Mouse (Mus musculus) cerebellum, adult 11-12 months (tissue): ENCODE data around the gene Tmem131l.

Experiments used
- DNase-seq: peaks from one replicate; pipeline ENCODE4 v3.0.0; 2022

The Tmem131l gene

DNA sequence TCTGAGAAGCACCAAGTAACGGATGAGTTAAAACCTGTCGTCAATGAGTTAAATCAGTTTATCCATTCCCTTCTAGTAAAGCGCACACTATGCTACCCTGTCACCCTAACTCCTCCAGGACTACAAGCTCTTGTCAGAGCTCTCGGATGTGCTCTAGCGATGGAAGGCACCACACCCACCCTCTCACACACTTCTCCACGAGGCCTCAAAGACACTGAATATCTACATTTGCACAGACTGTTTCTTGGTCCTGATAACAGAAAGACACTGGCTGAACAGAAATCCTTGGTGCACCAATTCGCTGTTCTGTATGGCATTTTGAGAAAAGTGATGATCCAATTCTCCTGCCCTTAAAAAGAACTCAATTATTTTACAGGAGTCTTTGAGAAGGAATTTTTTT is 34.0 kb downstream of the Tmem131l start:
- DNase-seq: no peak

- no peak for DNase-seq
Measured at GRCm38 (mm10) chr3:84004330-84005090, 35.5 kb downstream of the Tmem131l start.

- DNase-seq: no peak
Measured at GRCm38 (mm10) chr3:84002433-84003090, 37.4 kb downstream of the Tmem131l start.

DNA sequence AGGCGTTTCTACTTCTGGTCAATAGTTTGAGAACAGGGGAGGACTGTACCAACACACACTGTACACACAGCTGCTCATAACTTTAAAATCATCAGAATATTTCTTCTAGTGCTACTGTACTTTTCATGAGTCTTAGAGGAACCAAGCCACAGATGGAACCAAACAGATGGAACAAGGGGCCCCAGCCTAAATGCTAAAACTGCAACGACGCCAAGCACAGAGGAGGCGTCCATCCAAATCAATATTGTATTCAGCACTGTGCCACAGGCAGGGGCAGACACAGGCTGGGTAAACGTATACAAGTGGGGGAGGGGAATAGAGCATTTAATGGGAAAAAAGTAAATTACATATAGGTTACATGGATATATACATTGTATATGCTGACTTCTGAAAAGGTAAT is 42.4 kb downstream of the Tmem131l start:
- DNase-seq: no peak

- no peak for DNase-seq
Measured at GRCm38 (mm10) chr3:83997036-83997435, 42.9 kb downstream of the Tmem131l start.

DNA sequence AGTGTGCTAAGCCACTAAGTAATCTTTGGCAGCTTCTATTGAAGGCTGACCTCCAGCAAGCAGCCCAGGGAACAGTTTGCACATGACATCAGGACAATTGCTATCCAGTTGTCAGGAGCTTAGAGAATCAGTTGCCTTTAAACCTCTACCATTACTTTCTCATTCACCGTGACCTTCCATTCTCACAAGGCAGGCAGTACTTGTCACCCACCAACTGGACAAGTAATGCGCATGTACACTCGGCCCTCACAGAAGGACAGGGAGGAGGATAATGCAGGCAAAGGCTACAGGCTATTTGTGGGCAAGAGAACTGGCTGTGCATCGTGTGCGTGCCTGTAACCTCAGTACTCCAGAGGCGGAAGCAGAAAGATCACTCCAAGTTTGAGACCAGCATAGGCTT is 43.9 kb downstream of the Tmem131l start:
- no peak for DNase-seq

GRCm38 (mm10) chr3:83995254-83995830 is 44.6 kb downstream of the Tmem131l start:
- peak; percentile 25 for DNase-seq

- DNase-seq: no peak
Measured at GRCm38 (mm10) chr3:83994217-83994839, 45.6 kb downstream of the Tmem131l start.

DNA sequence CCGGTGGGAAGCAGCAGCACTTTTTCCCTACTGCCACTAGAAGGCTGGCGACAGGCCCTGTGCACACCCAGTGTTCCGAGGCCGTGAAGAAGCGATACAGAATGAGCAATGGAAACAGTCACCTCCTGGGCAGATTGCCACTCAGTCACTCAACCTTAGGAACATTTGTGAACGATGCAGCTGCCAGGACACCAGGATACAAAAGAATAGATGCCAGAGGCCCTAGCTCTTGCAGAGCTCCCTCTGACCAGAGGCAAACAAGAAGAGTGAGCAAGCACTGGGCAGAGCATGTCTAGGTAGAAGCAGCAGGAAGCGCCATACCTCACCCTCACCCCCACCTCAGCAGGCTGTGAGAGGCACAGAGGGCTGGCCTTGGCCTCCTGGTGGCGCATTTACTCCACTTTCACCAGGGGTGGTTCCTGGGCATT is 46.9 kb downstream of the Tmem131l start:
- peak; percentile 55 for DNase-seq

GRCm38 (mm10) chr3:83991691-83992524 is 48.1 kb downstream of the Tmem131l start:
- no peak for DNase-seq

DNA sequence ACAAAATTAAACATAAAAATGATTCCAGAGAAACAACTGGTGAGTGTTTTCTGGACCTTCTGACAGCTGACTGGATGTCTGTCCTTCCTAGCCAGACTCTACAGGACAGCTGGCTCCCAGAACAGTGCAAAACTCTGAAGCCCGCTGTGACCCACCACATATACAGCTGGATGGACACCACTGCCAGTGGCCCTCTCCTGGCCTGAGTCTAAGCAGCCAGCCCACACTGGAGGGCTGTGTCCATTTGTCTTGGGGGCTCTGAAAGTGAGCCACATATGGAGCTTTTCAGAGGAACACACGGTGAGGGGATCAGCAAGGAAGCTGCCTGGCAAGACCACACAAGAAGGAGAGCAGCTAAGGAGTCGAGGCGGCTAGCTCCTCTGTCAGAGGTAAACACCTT is 51.8 kb downstream of the Tmem131l start:
- no peak for DNase-seq

DNA sequence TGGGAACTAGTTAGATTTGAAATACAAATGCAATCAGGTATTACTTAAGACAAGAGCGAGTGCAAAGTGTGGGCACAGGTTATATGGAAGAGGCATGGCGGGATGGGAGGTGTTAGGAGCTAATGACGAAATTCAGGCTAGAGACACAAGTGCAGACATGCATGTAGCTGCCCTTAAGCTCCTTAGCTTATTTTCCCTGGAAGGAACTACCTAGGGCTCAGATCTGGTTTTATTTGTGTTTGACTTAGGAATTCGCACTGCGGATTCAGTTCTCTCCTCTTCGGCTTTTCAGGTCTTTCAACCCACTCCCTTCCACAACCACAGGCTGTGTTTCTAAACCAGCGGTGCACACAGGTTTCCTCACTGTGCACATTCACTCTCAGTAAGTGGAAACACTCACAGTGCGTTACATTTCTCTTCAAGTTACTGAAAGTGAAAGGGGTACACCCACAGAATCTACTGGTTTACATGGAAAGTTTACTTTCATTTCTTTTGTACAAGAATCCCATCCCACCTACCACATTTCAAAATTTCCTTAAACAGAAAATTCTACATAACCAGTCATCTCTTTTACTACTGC is 52.4 kb downstream of the Tmem131l start:
- DNase-seq: no peak

DNA sequence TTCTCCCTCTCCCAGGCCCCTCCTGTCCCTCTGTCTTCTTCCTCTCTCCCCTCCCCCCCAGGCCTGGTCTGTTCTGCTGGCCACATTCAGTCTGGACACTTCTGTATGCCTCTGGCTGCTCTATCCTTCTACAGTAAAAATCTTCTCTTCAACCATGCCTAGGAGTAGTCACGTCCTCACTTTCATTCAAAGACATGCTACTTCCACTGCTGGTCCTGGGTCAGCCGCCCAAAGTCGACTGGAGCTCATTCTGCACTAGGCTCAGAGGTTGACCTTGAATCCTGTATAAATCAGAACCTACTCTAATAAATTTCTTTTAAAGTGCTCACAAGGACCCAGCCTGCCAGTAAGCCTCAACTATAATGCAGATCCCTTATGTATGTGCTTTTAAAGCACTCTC is 53.2 kb downstream of the Tmem131l start:
- no peak for DNase-seq

- no peak for DNase-seq
Measured at GRCm38 (mm10) chr3:83985426-83985825, 54.5 kb downstream of the Tmem131l start.

GRCm38 (mm10) chr3:83984379-83984778 is 55.6 kb downstream of the Tmem131l start:
- no peak for DNase-seq

DNA sequence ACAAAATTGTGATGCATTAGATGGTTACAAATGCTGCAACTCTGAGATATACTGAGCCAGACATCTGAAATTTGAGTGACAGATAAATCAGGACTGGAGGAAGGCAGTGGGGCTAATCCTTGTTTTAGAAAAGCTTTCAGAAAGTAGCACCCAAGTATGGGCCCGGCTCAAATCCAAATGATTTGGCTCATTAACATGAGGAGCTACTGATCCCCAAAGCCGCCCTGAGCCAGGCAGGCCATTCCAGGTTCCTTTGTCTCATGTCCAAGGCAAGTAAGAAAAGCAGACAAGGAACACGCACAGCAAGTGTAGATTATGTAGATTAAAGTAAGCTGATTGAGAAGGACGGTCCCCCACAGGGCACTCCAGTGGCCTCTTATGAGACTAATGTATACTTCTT is 57.2 kb downstream of the Tmem131l start:
- no peak for DNase-seq

GRCm38 (mm10) chr3:83980231-83980872 is 59.6 kb downstream of the Tmem131l start:
- no peak for DNase-seq

GRCm38 (mm10) chr3:83978497-83979410 is 61.2 kb downstream of the Tmem131l start:
- DNase-seq: no peak

DNA sequence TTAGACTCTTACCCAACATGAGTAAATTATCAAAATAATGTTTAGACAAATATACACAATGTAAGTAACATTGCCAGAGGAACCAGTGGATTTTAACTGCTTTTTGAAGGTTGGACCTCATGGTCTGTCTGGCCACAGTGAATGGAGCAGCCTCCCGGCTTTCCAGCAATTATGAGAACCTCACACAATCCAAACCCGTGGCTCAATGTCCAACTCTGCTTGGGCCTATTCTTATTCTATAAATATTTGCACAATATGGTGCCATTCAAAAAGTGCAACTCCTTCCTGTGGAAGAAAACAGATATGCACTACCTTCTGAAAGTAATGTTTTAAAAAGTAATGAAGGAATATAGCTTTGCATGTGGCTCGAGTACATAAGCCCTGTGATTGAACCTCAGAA is 62.2 kb downstream of the Tmem131l start:
- DNase-seq: no peak

GRCm38 (mm10) chr3:83976161-83976560 is 63.8 kb downstream of the Tmem131l start:
- DNase-seq: no peak

- no peak for DNase-seq
Measured at GRCm38 (mm10) chr3:83973339-83973738, 66.6 kb downstream of the Tmem131l start.
